Mouse (Mus musculus): ENCODE data around the gene Abtb1. TPM values are rescaled to one million over a fixed set of nuclear protein-coding genes. Genes with fewer than 3 reads are reported as not detected.

Abtb1 gene
- polyA plus RNA-seq, 2 experiments = 39.0 to 43.1 TPM

DNA sequence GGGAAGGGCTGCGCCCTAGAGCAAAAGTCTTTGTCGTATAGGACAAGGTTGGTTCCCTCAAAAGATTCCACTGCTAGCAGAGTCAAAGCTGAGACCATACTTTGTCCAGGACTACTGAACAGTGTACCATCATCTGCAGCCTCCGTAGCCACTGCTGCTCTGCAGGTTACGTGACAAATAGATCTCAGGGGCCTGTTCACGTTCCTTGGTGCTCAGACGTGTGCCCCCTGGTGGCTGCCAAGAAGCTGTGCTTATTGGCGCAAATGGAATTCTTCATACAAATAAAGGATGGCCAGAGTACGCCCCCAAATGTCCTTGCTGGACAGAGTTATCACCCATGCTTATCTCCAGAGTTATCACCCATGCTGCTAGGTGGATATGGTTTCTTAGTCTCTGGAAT lies 10.3 kb downstream of the Abtb1 start:
- Histone ChIP-seq H3K27ac (no peak overlapping the region), H3K4me3 (ENCODE audit: insufficient read depth in 1 of 2, low read depth in 2 of 2, low read length in 2 of 2) (no peak overlapping the region), H3K9ac (replicated peaks) (no peak overlapping the region), H3K27me3 (ENCODE audit: control insufficient read depth, insufficient read depth, low read length) (no peaks in the 10 kb centered on the region), H3K4me1 (replicated peaks; ENCODE audit: control insufficient read depth in 2 of 2, insufficient read depth in 2 of 2, low read length in 1 of 2) (peaks cover 33 to 36% of the 10 kb centered on the region in 2 experiments), H3K9me3 (ENCODE audit: control insufficient read depth, low read length) (no peaks in the 10 kb centered on the region), H3K4me2 (ENCODE audit: low read depth) (no peak overlapping the region), H3K36me3 (replicated peaks; ENCODE audit: control insufficient read depth, insufficient read depth, low read depth) (peaks cover 11% of the 10 kb centered on the region)
- TF ChIP-seq EP300 (IDR thresholded peaks at IDR 0.05; ENCODE audit: low read depth) (no peak), CTCF (IDR thresholded peaks at IDR 0.05; ENCODE audit: low read depth) (peak; percentile 96)
- DNase-seq (ENCODE audit: low read depth in 3 of 3, low spot score in 3 of 3) (peak; percentile 64 to 68 (median 65)), ATAC-seq (ENCODE audit: insufficient read depth) (no peak)
- 25% methylated on average over 8 of the region's 8 CpGs for WGBS (ENCODE audit: insufficient replicate concordance)

DNA sequence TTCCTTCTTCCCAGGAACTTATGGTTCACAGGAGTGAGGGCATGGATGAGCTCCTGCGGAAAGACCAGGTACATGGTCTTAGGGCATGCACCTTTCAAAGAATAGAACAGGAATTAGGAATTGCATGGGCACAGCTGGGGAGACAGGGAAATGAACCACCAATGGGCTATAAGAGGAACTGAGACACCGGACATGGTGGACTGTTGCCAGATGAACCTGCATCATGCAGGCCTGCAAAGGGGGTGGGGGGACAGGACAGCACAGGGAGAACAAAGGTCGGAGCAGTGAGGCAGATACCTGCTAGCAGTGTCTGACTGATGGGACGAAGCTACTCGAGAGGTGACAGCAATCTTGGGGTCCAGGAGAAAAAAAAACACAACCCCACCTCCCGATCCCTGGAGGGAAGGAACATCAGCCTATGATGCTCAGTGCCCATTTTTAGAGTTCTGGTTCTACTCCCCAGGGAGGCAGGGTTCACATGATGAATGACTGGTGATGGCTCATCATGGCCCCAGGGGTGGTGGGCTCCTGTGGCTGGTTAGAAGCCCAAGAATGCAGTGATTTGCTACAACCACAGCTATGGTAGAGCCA lies 11.6 kb downstream of the Abtb1 start:
- no peak for ATAC-seq (ENCODE audit: insufficient read depth)
- no peak for DNase-seq (ENCODE audit: low read depth in 3 of 3, low spot score in 3 of 3)
- WGBS (ENCODE audit: insufficient replicate concordance) = 79% methylated on average over 6 of the region's 6 CpGs
- Histone ChIP-seq H3K4me3 (ENCODE audit: insufficient read depth in 1 of 2, low read depth in 2 of 2, low read length in 2 of 2) (no peak overlapping the region), H3K4me1 (replicated peaks; ENCODE audit: control insufficient read depth in 2 of 2, insufficient read depth in 2 of 2, low read length in 1 of 2) (peaks cover 26 to 32% of the 10 kb centered on the region in 2 experiments), H3K4me2 (ENCODE audit: low read depth) (no peak overlapping the region), H3K36me3 (replicated peaks; ENCODE audit: control insufficient read depth, insufficient read depth, low read depth) (peaks cover 3% of the 10 kb centered on the region), H3K27ac (no peak overlapping the region), H3K27me3 (ENCODE audit: control insufficient read depth, insufficient read depth, low read length) (no peaks in the 10 kb centered on the region), H3K9ac (replicated peaks) (no peak overlapping the region), H3K9me3 (ENCODE audit: control insufficient read depth, low read length) (no peaks in the 10 kb centered on the region)
- no peak for TF ChIP-seq EP300 (IDR thresholded peaks at IDR 0.05; ENCODE audit: low read depth)
- no peak for TF ChIP-seq CTCF (IDR thresholded peaks at IDR 0.05; ENCODE audit: low read depth)

DNA sequence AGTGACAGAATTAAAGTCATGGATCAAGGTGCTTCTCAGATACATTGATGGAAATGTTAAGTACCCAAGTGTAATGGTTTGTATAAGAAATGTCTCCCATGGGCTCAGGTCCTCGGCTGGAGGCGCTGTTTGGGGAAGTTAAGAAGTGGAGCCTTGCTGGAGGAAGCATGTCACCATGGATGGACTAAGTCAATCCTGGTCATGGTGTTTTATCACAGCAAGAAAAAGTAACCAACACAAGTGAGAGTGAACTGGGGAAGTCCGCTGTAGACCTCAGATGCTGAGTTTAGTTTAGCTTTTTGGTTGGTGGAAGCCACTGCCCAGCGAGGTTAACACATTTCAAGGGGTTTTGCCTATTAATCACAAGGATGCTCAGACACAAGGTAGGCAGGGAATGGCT lies 12.2 kb downstream of the Abtb1 start:
- TF ChIP-seq EP300 (IDR thresholded peaks at IDR 0.05; ENCODE audit: low read depth) (no peak), CTCF (IDR thresholded peaks at IDR 0.05; ENCODE audit: low read depth) (no peak)
- H3K27me3 ChIP-seq (ENCODE audit: control insufficient read depth, insufficient read depth, low read length) = no peaks in the 10 kb centered on the region
- no peak overlapping the region for H3K4me3 ChIP-seq (ENCODE audit: insufficient read depth in 1 of 2, low read depth in 2 of 2, low read length in 2 of 2)
- H3K4me1 ChIP-seq (replicated peaks; ENCODE audit: control insufficient read depth in 2 of 2, insufficient read depth in 2 of 2, low read length in 1 of 2) = peaks cover 20 to 25% of the 10 kb centered on the region in 2 experiments
- H3K9me3 ChIP-seq (ENCODE audit: control insufficient read depth, low read length) = no peaks in the 10 kb centered on the region
- WGBS (ENCODE audit: insufficient replicate concordance) = 64% methylated on average over 4 of the region's 4 CpGs
- ATAC-seq (ENCODE audit: insufficient read depth) (no peak), DNase-seq (ENCODE audit: low read depth in 3 of 3, low spot score in 3 of 3) (no peak)
- peaks cover 3% of the 10 kb centered on the region for H3K36me3 ChIP-seq (replicated peaks; ENCODE audit: control insufficient read depth, insufficient read depth, low read depth)
- H3K27ac ChIP-seq = no peak overlapping the region
- H3K4me2 ChIP-seq (ENCODE audit: low read depth) = no peak overlapping the region
- H3K9ac ChIP-seq (replicated peaks) = no peak overlapping the region

DNA sequence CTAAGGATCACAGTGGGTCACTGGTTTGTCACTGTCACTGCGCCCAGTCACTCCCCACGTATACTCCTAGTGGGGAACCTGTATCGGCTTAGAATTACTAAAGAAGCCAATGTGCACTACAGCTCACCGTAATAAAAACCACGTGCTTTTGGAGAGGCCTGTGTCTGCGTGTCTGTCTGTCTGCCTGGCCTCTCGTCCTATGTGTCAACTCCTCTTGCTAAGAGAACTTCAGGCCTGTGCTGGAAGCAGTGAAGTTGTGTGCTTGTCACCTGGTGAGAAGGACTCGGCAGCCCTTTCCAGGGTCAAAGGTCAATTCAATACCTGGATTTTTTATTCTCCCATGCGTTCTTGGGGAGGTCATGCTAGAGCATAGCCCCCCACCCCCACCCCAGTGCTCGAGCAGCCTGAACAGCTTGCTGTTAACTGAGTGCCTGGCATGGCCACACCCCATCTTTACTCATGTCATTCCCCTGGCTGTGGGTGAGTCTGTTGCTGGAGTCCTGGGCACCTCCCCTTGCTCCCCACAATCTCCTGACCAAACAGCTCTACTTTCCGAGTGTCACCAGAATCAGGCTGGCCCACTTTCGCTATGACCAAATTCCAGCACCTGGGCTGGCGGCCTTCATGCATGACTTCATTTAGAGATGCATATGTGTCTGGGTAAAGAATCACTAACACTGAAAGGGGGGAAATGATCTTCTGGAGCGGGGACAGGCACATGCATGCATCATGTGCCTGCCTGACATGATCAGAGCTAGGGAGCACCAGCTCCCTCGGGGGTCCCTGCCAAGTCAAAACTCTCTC lies 13.4 kb downstream of the Abtb1 start:
- H3K27ac ChIP-seq = no peak overlapping the region

More for the DNA sequence above, 13.4 kb downstream of the Abtb1 start:
- Histone ChIP-seq H3K36me3 (replicated peaks; ENCODE audit: control insufficient read depth, insufficient read depth, low read depth) (peaks cover 6% of the 10 kb centered on the region; the same call in 1 of the 2 replicates), H3K27me3 (ENCODE audit: control insufficient read depth, insufficient read depth, low read length) (no peaks in the 10 kb centered on the region), H3K4me1 (replicated peaks; ENCODE audit: control insufficient read depth in 2 of 2, insufficient read depth in 2 of 2, low read length in 1 of 2) (peaks cover 9 to 14% of the 10 kb centered on the region in 2 experiments), H3K4me3 (ENCODE audit: insufficient read depth in 1 of 2, low read depth in 2 of 2, low read length in 2 of 2) (no peak overlapping the region), H3K4me2 (ENCODE audit: low read depth) (no peak overlapping the region), H3K9me3 (ENCODE audit: control insufficient read depth, low read length) (no peaks in the 10 kb centered on the region), H3K9ac (replicated peaks) (no peak overlapping the region)
- WGBS (ENCODE audit: insufficient replicate concordance) = 60% methylated on average over 15 of the region's 15 CpGs
- DNase-seq (ENCODE audit: low read depth in 3 of 3, low spot score in 3 of 3) = no peak
- TF ChIP-seq EP300 (IDR thresholded peaks at IDR 0.05; ENCODE audit: low read depth) (no peak), CTCF (IDR thresholded peaks at IDR 0.05; ENCODE audit: low read depth) (no peak)
- ATAC-seq (ENCODE audit: insufficient read depth) = no peak
